Mouse (Mus musculus): Measurements from ENCODE around the gene Gm9945. TPM values are rescaled to one million over a fixed set of nuclear protein-coding genes. Genes with fewer than 3 reads are reported as not detected.

The Gm9945 gene
- polyA plus RNA-seq, 1 experiment from 2014 or later: not detected

DNA sequence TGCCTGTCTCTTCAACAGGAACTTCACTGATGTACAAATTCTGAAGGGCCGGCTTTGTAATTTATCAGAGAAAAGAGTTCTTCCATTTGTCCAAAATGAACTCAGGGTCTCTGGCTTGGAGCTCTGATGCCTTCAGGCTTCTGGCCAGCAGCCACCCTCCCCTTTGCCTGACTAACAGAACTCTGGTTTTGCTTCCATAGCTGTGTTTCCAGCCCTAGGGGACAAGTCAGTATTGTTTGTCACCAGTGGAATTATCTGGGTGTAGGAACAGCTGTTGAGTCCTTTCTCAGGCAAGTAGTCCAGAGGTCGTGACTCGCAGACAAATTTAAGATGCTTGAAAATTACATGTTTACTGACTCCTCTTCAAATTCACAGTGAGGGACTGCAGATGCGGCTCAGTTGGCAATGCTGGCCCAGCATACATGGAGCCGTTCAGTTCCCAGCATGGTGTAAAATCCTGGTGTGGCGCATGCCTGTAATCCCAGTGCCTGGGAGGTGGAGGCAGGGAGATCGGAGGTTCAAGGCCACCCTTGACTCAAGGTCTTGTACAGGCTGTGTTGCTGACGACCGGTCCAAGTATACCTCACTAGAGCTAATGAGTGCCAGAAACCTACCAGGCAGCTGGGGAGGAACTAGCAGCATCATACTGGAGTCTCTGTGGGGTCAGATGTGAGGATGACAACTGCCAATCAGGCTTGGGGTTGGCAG lies 27.3 kb downstream of the Gm9945 start:
- no peak for DNase-seq
- H3K36me3 ChIP-seq (ENCODE audit: insufficient read depth): no peaks in the 10 kb centered on the region
- H3K27me3 ChIP-seq (ENCODE audit: insufficient read depth, low read length): no peaks in the 10 kb centered on the region
- TF ChIP-seq CTCF (IDR thresholded peaks at IDR 0.05; ENCODE audit: low read depth): no peak
- WGBS: 80% methylated on average over 9 of the region's 9 CpGs
- no peaks in the 10 kb centered on the region for H3K4me1 ChIP-seq (ENCODE audit: insufficient read depth)
- no peaks in the 10 kb centered on the region for H3K9me3 ChIP-seq (ENCODE audit: low read depth, low read length)
- H3K27ac ChIP-seq (ENCODE audit: low read depth): no peak overlapping the region
- H3K4me3 ChIP-seq (ENCODE audit: low read depth, low read length): no peak overlapping the region
- ATAC-seq (ENCODE audit: insufficient read depth): no peak
- H3K9ac ChIP-seq: no peak overlapping the region
- H3K4me2 ChIP-seq: no peak overlapping the region

DNA sequence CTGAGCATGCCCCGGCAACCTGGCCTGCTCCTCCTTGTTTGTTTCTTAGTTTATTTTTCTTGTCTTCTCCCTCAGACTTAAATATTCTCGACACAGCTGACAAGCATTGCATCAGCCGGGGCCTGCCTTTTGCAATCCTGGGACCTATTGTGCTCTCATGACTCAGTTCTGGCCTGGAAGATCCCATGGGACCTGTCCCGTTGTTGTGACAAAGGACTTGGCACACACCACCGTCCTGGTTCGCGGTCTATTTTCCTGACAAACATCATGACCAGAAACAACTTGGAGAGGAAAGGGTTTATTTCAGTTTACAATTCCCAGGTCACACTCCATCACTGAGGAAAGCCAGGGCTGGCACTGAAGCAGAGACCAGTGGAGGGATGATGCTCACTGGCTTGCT lies 28.2 kb downstream of the Gm9945 start:
- DNase-seq (peak; percentile 43), ATAC-seq (ENCODE audit: insufficient read depth) (no peak)
- H3K36me3 ChIP-seq (ENCODE audit: insufficient read depth): no peaks in the 10 kb centered on the region
- WGBS: 57% methylated on average over 7 of the region's 7 CpGs
- no peak for TF ChIP-seq CTCF (IDR thresholded peaks at IDR 0.05; ENCODE audit: low read depth)
- H3K27ac ChIP-seq (ENCODE audit: low read depth): no peak overlapping the region
- H3K9ac ChIP-seq: no peak overlapping the region
- H3K4me2 ChIP-seq: no peak overlapping the region
- H3K9me3 ChIP-seq (ENCODE audit: low read depth, low read length): no peaks in the 10 kb centered on the region
- H3K4me1 ChIP-seq (ENCODE audit: insufficient read depth): no peaks in the 10 kb centered on the region
- H3K4me3 ChIP-seq (ENCODE audit: low read depth, low read length): no peak overlapping the region
- no peaks in the 10 kb centered on the region for H3K27me3 ChIP-seq (ENCODE audit: insufficient read depth, low read length)

- Histone ChIP-seq H3K4me2 (no peak overlapping the region), H3K9me3 (ENCODE audit: low read depth, low read length) (no peaks in the 10 kb centered on the region), H3K9ac (no peak overlapping the region), H3K27ac (ENCODE audit: low read depth) (no peak overlapping the region), H3K4me3 (ENCODE audit: low read depth, low read length) (no peak overlapping the region), H3K36me3 (ENCODE audit: insufficient read depth) (no peaks in the 10 kb centered on the region), H3K4me1 (ENCODE audit: insufficient read depth) (no peaks in the 10 kb centered on the region), H3K27me3 (ENCODE audit: insufficient read depth, low read length) (no peaks in the 10 kb centered on the region)
- DNase-seq (no peak), ATAC-seq (ENCODE audit: insufficient read depth) (no peak)
- WGBS: 37% methylated on average over 3 of the region's 3 CpGs
- TF ChIP-seq CTCF (IDR thresholded peaks at IDR 0.05; ENCODE audit: low read depth): no peak
These were observed 28.6 kb downstream of the Gm9945 start for GRCm38 (mm10) chr11:53508591-53508990.

DNA sequence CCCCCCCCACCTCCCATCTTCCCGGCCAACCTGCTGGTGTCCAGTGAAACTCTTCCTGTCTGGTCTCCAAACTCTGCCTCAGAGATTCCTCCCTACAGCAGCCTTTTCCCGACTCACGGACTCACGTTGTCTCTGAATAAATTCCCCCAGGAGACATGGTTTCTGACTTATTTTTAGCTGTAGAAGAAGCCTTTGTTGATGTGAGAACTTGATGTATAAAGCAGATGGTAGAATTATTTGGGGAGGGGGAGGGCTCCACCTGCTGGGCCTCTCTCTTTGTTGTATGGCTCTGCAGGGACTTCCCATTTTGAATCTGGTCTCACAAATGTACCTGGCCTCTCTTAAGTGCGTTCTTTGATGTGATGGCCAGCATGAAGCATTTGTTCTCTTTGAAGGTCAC lies 30.4 kb downstream of the Gm9945 start:
- ATAC-seq (ENCODE audit: insufficient read depth) (no peak), DNase-seq (no peak)
- Histone ChIP-seq H3K4me3 (ENCODE audit: low read depth, low read length) (no peak overlapping the region), H3K4me1 (ENCODE audit: insufficient read depth) (no peaks in the 10 kb centered on the region), H3K9me3 (ENCODE audit: low read depth, low read length) (no peaks in the 10 kb centered on the region), H3K36me3 (ENCODE audit: insufficient read depth) (no peaks in the 10 kb centered on the region), H3K27me3 (ENCODE audit: insufficient read depth, low read length) (no peaks in the 10 kb centered on the region), H3K27ac (ENCODE audit: low read depth) (no peak overlapping the region), H3K9ac (no peak overlapping the region), H3K4me2 (no peak overlapping the region)
- 52% methylated on average over 5 of the region's 5 CpGs for WGBS
- no peak for TF ChIP-seq CTCF (IDR thresholded peaks at IDR 0.05; ENCODE audit: low read depth)

DNA sequence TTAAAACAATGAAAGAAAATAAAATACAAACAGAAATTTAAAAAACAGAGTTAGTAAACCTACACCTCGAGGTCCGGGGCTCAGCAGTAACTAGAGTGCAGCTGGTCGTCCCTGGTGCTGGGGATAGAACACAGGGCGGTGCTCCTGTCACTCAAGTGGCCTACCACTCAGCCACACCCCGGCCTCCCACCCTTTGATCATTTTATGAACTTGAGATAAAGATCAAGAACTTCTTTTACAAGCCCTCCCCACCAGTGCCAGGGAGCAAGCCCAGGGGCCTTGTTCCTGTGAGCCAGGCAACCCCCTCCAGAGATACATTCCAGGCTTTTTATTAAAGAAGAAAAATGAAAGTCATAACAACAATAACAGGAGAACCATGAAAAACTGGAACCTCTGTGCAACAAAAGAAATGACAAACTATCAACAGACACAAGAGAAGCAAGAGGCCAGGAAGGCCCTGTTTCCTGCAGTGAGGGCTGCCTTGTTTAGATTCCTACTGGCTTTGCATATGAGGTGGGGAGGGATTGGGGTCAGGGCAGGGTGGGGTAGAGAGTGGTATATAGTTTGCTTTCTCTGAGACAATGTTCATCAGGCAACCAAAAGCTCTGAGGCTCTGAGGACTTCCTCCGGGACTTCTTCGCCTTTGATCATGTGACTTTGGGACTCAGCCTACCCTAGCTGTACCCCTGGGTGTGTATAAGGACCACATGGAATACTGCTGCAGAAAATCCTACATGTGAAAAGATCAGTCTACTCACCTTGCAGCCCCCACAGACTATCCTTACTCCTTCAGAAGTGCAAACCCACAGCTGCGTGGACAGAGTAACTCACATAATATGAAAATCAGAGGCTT lies 37.0 kb downstream of the Gm9945 start:
- DNase-seq (peak; percentile 56), ATAC-seq (ENCODE audit: insufficient read depth) (no peak)
- Histone ChIP-seq H3K27me3 (ENCODE audit: insufficient read depth, low read length) (no peaks in the 10 kb centered on the region), H3K9ac (no peak overlapping the region), H3K4me1 (ENCODE audit: insufficient read depth) (peaks cover 21% of the 10 kb centered on the region), H3K27ac (ENCODE audit: low read depth) (0 out of 2 replicates have a peak overlapping the region, but pooled peaks have one; percentile 24), H3K4me2 (no peak overlapping the region), H3K4me3 (ENCODE audit: low read depth, low read length) (no peak overlapping the region), H3K9me3 (ENCODE audit: low read depth, low read length) (no peaks in the 10 kb centered on the region), H3K36me3 (ENCODE audit: insufficient read depth) (no peaks in the 10 kb centered on the region)
- WGBS: 28% methylated on average over 8 of the region's 8 CpGs
- no peak for TF ChIP-seq CTCF (IDR thresholded peaks at IDR 0.05; ENCODE audit: low read depth)

DNA sequence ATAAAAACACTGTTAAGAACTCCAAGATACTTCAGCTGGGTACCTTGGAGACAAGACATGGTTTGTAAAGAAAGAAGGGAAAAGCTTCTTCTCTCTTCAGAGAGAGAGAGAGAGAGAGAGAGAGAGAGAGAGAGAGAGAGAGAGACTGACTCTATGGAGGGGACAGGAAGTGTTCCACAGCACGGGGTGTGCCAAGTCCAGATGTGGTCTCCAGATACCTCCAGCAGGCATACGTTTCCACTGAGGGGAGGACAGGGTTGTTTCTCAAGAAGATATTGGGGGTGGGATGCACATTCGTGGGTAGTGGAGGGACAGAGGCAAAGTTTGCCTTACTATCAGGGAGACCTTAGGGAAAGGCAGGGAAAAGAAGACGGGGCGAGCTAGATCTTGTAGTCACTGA lies 38.8 kb downstream of the Gm9945 start:
- Histone ChIP-seq H3K4me3 (ENCODE audit: low read depth, low read length) (no peak overlapping the region), H3K9me3 (ENCODE audit: low read depth, low read length) (no peaks in the 10 kb centered on the region), H3K9ac (no peak overlapping the region), H3K4me2 (peak overlapping the region; percentile 87), H3K4me1 (ENCODE audit: insufficient read depth) (peaks cover 27% of the 10 kb centered on the region), H3K36me3 (ENCODE audit: insufficient read depth) (no peaks in the 10 kb centered on the region), H3K27ac (ENCODE audit: low read depth) (no peak overlapping the region), H3K27me3 (ENCODE audit: insufficient read depth, low read length) (no peaks in the 10 kb centered on the region)
- no peak for ATAC-seq (ENCODE audit: insufficient read depth)
- no peak for TF ChIP-seq CTCF (IDR thresholded peaks at IDR 0.05; ENCODE audit: low read depth)
- 36% methylated on average over 5 of the region's 5 CpGs for WGBS
- no peak for DNase-seq

Data from lung, embryonic 14.5 days (tissue).